Mouse (Mus musculus) liver, embryonic 14.5 days (tissue): ENCODE data around the gene Tmem269.

Experiments used
- CTCF ChIP-seq: IDR thresholded peaks from 2 replicates; pipeline ENCODE4 v1.5.1; 2016; ENCODE audit warnings: antibody characterized with exemption, low read depth, control low read depth
- EP300 ChIP-seq: IDR thresholded peaks from 2 replicates; pipeline ENCODE4 v1.6.1; 2016; ENCODE audit warnings: antibody characterized with exemption, low read depth

GRCm38 (mm10) chr4:119178331-119178730, 39.7 kb downstream of the Tmem269 start:
- TF ChIP-seq CTCF: no peak
- TF ChIP-seq EP300: no peak
